Mouse (Mus musculus) kidney, postnatal 14 days (tissue): ENCODE results near the gene Rln1.

ENCODE experiments used
- DNase-seq: peaks from one replicate; pipeline ENCODE4 v3.0.0; 2022; ENCODE audit warnings: mixed read lengths

Rln1 gene

DNA sequence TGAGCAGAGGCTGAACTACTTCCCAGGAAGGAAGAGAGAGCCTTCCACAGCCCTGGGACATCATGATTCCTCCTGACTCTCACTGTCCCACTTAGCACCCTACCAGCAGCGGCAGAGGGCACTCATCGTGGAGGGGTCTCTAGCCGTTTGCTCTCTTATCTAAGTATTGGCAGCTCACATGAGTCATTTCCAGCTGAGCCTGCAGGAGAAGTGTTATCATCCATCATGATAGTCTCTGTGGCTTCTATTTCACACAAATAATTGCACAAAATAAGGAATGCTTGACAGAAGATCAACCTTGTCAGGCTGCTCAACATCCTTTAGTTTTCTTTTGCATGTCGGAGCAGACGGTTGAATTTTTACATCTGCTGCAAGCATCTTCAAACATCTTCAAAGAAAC lies 25.8 kb upstream of the Rln1 start:
- no peak for DNase-seq

DNA sequence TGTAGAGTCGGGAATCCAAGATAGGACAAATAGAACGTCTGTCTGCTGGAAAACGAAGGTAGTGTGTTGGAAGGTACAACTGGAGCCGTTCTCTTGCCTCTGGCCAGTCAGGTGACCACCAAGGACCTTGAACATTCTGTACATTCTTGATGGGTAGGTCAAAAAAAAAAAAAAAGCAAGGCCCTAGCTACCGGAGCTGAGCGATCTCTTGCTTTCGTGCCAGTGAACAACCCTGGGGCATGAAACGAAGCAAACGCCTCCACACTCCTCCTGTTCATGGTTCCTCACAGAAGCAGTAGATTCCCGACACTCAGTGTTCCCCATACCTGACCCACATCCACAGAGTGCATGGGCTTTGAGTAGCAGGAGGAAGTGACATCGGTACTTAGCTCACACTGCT lies 21.8 kb upstream of the Rln1 start:
- DNase-seq: peak; percentile 49

GRCm38 (mm10) chr19:29354895-29355877 lies 20.7 kb upstream of the Rln1 start:
- DNase-seq: peak; percentile 90

- DNase-seq: no peak
Measured at GRCm38 (mm10) chr19:29350991-29351390, 16.5 kb upstream of the Rln1 start.

GRCm38 (mm10) chr19:29345636-29346035 lies 11.2 kb upstream of the Rln1 start:
- DNase-seq: no peak

GRCm38 (mm10) chr19:29344868-29345267 lies 10.4 kb upstream of the Rln1 start:
- no peak for DNase-seq

GRCm38 (mm10) chr19:29342281-29342680 lies 7.8 kb upstream of the Rln1 start:
- DNase-seq: no peak

- no peak for DNase-seq
Measured at GRCm38 (mm10) chr19:29341029-29341428, 6.6 kb upstream of the Rln1 start.

DNA sequence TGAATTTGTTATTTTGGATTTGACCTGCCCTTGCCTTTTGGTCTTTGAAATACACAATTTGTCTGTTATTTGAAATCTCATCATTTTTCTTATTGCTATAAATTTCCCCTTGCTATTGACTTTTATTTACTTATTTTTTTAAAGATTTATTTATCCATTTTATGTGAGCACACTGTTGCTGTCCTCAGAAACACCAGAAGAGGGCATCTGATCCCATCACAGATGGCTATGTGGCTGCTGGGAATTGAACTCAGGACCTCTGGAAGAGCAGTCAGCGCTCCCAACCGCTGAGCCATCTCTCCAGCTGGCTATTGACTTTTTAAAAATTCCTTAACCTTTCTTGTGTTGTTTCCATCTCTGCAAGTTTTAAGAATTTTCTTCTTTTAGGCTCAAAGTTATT lies 2.2 kb upstream of the Rln1 start:
- no peak for DNase-seq

GRCm38 (mm10) chr19:29326822-29327552 lies 7.5 kb downstream of the Rln1 start:
- DNase-seq: no peak

GRCm38 (mm10) chr19:29326396-29326795 lies 8.1 kb downstream of the Rln1 start:
- DNase-seq: no peak

GRCm38 (mm10) chr19:29325852-29326180 lies 8.7 kb downstream of the Rln1 start:
- DNase-seq: no peak

DNA sequence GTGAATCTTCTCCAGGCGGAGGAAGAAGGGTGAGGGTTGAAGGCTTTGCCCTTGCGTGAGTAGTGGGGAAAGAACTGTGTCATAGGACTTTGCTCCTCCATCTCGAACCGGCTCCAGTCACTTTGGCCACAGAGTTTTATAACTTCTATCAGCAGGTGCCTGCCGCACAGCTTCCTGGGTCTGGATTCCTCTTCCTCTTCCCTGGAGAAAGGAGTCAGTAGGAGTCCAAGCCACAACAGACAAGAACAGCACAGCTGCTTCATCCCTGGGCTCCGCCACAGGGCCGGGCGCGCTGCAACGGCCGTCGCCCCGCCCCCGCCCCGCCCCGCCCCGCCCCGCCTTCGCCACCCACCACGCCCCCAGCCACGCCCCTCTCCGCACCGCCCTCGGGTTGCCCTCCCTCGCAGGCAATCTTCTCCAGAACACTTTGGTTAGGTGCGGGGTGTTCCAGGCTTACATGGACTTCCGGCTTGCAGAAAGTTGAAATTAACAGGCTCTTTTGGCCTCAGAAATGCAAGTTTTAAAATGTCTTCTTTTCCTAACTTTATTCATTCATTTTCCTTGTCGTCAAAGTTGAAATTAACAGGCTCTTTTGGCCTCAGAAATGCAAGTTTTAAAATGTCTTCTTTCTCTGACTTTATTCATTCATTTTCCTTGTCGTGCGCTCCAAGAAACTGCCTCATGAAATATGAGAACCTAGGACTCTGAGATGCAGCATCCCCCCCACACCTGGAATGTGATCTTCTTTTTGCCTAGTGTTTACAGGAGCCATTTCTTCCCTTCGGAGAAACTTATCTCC lies 9.2 kb downstream of the Rln1 start, which contains the start of gene Insl6:
Gene Insl6 (minus strand): TSS at position 304 of the 799 bp plus-strand sequence.
- DNase-seq: peak; percentile 80

GRCm38 (mm10) chr19:29323416-29324049 lies 10.9 kb downstream of the Rln1 start:
- DNase-seq: no peak

DNA sequence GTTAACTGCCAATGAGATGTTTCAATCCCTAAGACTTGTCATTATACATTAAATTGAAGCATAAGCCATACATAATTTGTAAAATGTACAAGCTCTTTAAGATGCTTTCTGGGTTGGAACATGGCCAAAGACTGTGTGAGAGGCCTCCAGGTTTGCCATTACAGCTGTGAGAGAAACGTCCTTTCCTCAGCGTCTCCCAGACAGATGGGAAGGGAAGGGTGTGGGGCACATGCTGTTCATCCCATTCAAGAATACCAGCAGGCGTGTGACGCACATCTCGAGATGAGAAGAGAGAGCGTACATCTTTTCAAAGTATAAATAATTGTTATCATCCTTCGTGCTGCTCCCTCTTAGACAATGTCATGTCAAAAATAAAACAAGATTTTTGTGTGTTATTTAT lies 21.8 kb downstream of the Rln1 start:
- no peak for DNase-seq

GRCm38 (mm10) chr19:29311791-29312190 lies 22.7 kb downstream of the Rln1 start:
- no peak for DNase-seq

- DNase-seq: no peak
Measured at GRCm38 (mm10) chr19:29308832-29309231, 25.6 kb downstream of the Rln1 start.

- no peak for DNase-seq
Measured at GRCm38 (mm10) chr19:29302119-29302518, 32.4 kb downstream of the Rln1 start.

- no peak for DNase-seq
Measured at GRCm38 (mm10) chr19:29300919-29301318, 33.6 kb downstream of the Rln1 start.

DNA sequence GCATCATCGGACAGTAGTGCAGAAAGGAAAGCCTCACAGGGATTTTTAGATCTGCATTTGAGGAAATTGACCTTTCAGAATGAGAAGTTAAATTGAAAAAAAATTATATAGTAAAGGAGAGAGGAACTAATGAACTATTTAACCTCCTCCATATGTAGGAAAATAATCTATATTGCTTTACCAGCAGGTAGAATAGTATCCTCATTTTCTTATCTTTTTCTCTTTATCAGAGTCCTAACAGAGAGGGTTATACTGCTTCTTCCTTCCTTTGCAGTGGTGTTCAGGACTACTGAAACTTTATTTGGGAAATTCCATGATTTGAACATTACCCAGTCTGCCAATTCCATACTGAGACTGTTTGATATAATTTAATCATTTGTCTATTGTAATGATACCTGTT lies 37.1 kb downstream of the Rln1 start:
- no peak for DNase-seq

DNA sequence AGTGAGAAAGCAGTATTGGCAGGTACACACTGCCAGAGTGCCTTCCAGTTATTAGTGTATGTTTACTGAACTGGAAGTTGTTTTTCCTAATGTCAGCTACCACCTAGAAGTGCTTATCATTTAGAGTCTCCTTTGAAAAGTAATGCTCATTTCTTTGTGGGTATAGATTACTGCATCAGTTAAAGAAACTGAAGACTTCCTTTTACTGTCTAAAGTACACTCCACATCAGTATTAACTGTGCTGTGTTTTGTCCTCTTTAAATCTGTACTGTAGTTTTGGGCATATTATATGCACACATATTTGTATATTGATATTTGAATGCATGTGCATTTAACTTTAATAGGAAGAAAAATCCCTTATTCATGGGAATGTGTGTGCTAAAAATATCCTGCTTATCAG lies 38.3 kb downstream of the Rln1 start:
- DNase-seq: no peak

DNA sequence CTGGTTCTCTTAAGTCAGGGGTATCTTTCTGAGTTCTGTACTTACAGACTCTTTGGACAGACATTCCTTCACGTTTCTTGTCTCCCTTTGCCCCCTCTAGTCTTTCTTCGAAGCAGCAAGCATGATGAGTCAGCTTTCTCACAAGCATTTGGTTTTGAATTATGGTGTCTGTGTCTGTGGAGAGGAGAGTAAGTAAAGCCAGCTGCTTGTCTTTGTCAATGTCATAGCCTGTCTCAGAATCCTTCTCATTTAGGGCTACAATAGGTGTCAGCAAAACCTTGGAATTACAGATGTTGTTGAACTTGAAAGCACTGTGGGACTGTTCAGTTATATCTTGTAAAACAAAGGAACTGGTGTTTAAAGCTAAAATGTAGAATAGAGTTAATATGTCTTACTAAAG lies 39.7 kb downstream of the Rln1 start:
- no peak for DNase-seq

GRCm38 (mm10) chr19:29292546-29292945 lies 41.9 kb downstream of the Rln1 start:
- no peak for DNase-seq
